Mouse (Mus musculus) heart, postnatal 25 days (tissue): ENCODE measurements around the gene Atp6v1f. TPM values are rescaled to one million over a fixed set of nuclear protein-coding genes. Genes with fewer than 3 reads are reported as not detected.
A peak's percentile ranks its signal among the peaks of the same experiment; 100 is the strongest.

ENCODE experiments used
- DNase-seq: peaks from one replicate; pipeline ENCODE4 v3.0.0; 2022; ENCODE audit warnings: low spot score
- intact Hi-C: fragments of 180-260 bp; cut with DNase I; formaldehyde crosslinking; loops from one replicate; pipeline ENCODE4 v1.15.1; 2025
- total RNA-seq, 2 experiments: library from RNA; stranded (reverse); gene quantifications; 2 replicates each; pipeline ENCODE4 v1.2.3; 2021

Atp6v1f gene
- total RNA-seq, 2 experiments from 2014 or later = 99.3 to 109 TPM

DNA sequence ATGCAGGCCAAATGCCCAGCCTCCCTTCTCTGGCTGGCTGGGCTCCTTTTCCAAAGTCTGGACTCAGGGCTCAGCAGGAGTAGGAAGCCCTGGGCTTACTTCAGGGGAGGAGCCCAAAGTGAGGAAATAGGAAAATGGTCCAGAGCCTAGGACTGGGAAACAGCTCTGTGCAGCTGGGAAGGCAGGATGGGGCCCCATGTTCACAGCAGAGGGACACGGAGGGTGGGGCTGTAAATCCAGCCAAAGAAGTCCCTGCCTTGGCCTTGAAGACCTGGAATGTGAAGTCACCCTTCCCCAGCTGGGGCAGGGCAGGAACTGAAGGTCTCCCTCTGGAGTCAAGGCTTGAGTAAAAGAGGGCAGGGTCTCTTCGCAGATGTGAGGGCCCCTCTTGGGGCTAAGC, 41.6 kb downstream of the Atp6v1f start:
- peak; percentile 36 for DNase-seq
- intact Hi-C loops = no loop called here

DNA sequence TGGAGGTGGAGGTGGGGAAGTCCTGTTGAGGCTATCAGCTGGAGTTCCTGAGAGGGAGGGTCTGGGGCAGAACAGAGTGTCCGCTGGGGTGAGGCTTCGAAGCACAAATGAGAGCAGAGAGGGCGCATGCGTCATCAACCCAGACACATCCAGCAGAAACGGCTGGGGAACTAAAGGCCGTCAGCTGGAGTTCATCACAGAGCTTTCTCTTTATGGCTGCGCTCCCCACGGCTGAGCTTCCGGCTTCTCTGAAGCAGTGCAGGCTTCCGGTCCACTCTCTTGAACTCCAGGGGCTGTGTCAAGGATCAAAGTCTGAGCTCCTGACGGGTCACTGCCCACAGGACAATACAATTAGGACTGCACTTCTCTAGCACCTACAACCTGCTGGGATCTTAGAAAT, 45.8 kb downstream of the Atp6v1f start:
- peak; percentile 28 for DNase-seq
- intact Hi-C loops = no loop called here

DNA sequence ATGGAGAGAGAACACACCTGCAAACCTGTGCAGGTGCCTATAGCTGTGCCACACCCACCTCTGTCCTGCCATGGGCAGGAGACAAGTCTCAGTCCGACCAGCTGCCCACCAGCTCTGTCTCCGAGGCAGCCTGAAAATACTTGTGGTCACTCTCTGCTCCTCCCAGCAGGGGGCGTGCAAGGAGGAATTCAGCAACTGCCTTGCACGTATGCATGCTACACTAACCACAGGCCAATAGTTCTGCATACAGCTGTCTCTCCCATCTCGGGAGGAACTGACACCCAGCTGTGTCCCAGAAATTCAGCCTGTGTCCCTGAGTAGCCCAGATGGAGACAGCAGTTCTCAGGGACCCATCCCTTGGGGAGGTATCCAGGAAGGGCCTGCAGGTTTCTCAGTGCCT, 49.6 kb downstream of the Atp6v1f start:
- intact Hi-C loops = loop anchor here (1.0 kb wide), 1 partner anchor 132 kb away; no protein-coding TSS in a partner anchor
- DNase-seq = peak; percentile 38

Other genes starting within 250 kb of the Atp6v1f start
- gene Hilpda, start 195.2 kb upstream of the Atp6v1f start, total RNA-seq = 1 to 10 TPM; 5.8 to 6.6 TPM
- gene Fam71f2, start 188.1 kb upstream of the Atp6v1f start, total RNA-seq = not detected
- not detected for gene Fam71f1, start 148.6 kb upstream of the Atp6v1f start, total RNA-seq
- 100 to 1,000 TPM; 233 to 264 TPM for gene Calu, start 119.6 kb upstream of the Atp6v1f start, total RNA-seq
- gene Opn1sw, start 79.2 kb upstream of the Atp6v1f start, total RNA-seq = not detected
- 1 to 10 TPM; 1.9 to 3.1 TPM for gene Ccdc136, start 71.4 kb upstream of the Atp6v1f start, total RNA-seq
- 100 to 1,000 TPM; 201 to 220 TPM for gene Flnc, start 34.5 kb upstream of the Atp6v1f start, total RNA-seq
- not detected for gene Atp6v1fnb, start 3.7 kb downstream of the Atp6v1f start, total RNA-seq
- 1 to 10 TPM; 4.4 to 4.6 TPM for gene Kcp, start 40.2 kb downstream of the Atp6v1f start, total RNA-seq
- 1 to 10 TPM; 2.7 to 4.2 TPM for gene Irf5, start 58.9 kb downstream of the Atp6v1f start, total RNA-seq
- 10 to 100 TPM; 40.3 to 44.0 TPM for gene Tnpo3, start 142.2 kb downstream of the Atp6v1f start, total RNA-seq
- 1 to 10 TPM; 1.4 to 1.5 TPM for gene Tspan33, start 226.5 kb downstream of the Atp6v1f start, total RNA-seq